Comparison of ENCODE assay signal across 1 mouse cellular context in the genomic region with DNA sequence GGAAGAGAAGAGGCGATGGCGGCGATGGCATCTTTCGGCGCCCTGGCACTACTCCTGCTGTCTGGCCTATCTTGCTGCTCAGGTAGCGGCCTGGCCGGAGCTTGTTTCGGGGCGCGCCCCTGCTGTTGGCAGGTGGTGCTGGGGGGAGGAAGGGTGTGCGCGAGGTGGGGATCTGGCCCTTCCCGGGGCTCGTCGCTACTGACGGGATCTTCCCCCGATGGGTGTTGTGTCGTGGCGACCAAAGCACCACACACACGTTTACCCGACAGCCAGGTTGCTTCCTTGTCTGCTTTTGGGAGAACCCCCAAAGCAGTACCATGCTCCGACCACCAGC.
A peak's percentile ranks its signal among the peaks of the same experiment; 100 is the strongest.
TF ChIP-seq lines count a peak whose summit lies in the region.

No protein-coding gene starts in this region.

TF ChIP-seq in MEL, 35 proteins besides CTCF, POLR2A, EP300 and RAD21:
- TF ChIP-seq E2F4 (IDR thresholded peaks at IDR 0.05; ENCODE audit: borderline replicate concordance, low read depth, low read length) (no peak), ELF1 (IDR thresholded peaks at IDR 0.05; ENCODE audit: low read depth, low read length) (no peak), POLR2AphosphoS2 (IDR thresholded peaks at IDR 0.05; ENCODE audit: low read length) (0 out of 2 replicates have a peak, but pooled peaks have one; percentile 45), SIN3A (IDR thresholded peaks at IDR 0.05; ENCODE audit: low read length) (no peak; the same call in 1 of the 2 replicates), BHLHE40 (IDR thresholded peaks at IDR 0.05; ENCODE audit: borderline replicate concordance, low read depth, low read length) (no peak), MAZ (IDR thresholded peaks at IDR 0.05; ENCODE audit: low read depth, low read length) (no peak), MAX (IDR thresholded peaks at IDR 0.05; ENCODE audit: low read length) (no peak), NRF1 (IDR thresholded peaks at IDR 0.05; ENCODE audit: insufficient read depth, low read depth, low read length, poor library complexity, severe bottlenecking) (no peak)
